In the genomic region with DNA sequence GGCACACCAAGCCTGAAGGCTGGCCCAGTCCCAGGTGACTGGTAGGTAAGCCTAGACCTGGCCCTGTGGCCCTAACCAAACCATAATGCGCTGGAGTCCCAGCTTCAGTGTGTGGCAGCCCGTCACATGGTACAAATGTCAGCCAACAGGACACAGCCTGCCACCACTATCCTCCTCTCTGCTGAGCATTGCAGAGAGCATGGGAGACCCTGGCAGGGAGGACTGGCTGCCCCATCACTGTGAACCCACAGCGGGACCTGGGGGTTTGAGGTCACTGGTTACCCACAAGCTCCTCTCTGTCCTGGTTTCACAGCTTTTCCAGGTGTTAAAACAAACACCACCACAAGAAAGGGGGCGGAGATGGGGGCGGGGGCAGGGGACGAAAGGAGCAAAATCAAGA, we compare ENCODE assay signal across 21 mouse cellular contexts. TPM values are rescaled to one million over a fixed set of nuclear protein-coding genes. Genes with fewer than 3 reads are reported as not detected.
A peak's percentile ranks its signal among the peaks of the same experiment; 100 is the strongest.
DNase-seq lines count a peak whose midpoint lies in the region; ATAC-seq and TF ChIP-seq lines count a peak whose summit lies in the region.
"Had no signal": no experiment of that assay in that cellular context is flagged by ENCODE, and none has a peak within 500 bp of the region (broad histone marks: within the 10 kb centered on the region; RNA-seq: fewer than 3 reads in every experiment).

No protein-coding gene starts in this region.

- peaks cover 3% of the 10 kb centered on the region for H3K9me3 ChIP-seq in CH12.LX (replicated peaks; ENCODE audit: low read length)
- H3K9me3 ChIP-seq in kidney, embryonic 14.5 days (ENCODE audit: control insufficient read depth, low read length) = no peaks in the 10 kb centered on the region
- H3K9me3 ChIP-seq: embryonic facial prominence, embryonic 15.5 days; forebrain, embryonic 10.5 days; forebrain, embryonic 15.5 days had no signal

- intact Hi-C loops in left cerebral cortex, postnatal 10 days (cut with DNase I) = no loop called here

- WGBS in kidney, embryonic 14.5 days = 14% methylated on average over 6 of the region's 6 CpGs

- H3K4me2 ChIP-seq in CH12.LX (ENCODE audit: insufficient read depth, low read depth, poor library complexity, severe bottlenecking) = no peak overlapping the region
- no peak overlapping the region for H3K4me2 ChIP-seq in kidney, embryonic 14.5 days (replicated peaks; ENCODE audit: low read depth, low read length)
- H3K4me2 ChIP-seq: embryonic facial prominence, embryonic 15.5 days; forebrain, embryonic 15.5 days; heart, embryonic 11.5 days had no signal

- no peak overlapping the region for H3K27ac ChIP-seq in CH12.LX (ENCODE audit: insufficient read depth, low read depth)
- no peak overlapping the region for H3K27ac ChIP-seq in kidney, embryonic 14.5 days (ENCODE audit: low read depth, low read length)
- H3K27ac ChIP-seq: embryonic facial prominence, embryonic 15.5 days; forebrain, embryonic 10.5 days; forebrain, embryonic 15.5 days; heart, adult 2 months had no signal

- no peak overlapping the region for H3K9ac ChIP-seq in CH12.LX (ENCODE audit: insufficient read depth, low read depth)
- H3K9ac ChIP-seq in kidney, embryonic 14.5 days (ENCODE audit: low read depth, low read length) = no peak overlapping the region
- H3K9ac ChIP-seq: embryonic facial prominence, embryonic 15.5 days; forebrain, embryonic 15.5 days had no signal

- 0 out of 2 replicates have a peak, but pooled peaks cover 3% of the 10 kb centered on the region for H3K79me2 ChIP-seq in CH12.LX (replicated peaks; ENCODE audit: control insufficient read depth, extremely low read depth, insufficient read depth, poor library complexity, severe bottlenecking)

- no peaks in the 10 kb centered on the region for H3K27me3 ChIP-seq in CH12.LX (replicated peaks)
- no peaks in the 10 kb centered on the region for H3K27me3 ChIP-seq in kidney, embryonic 14.5 days (ENCODE audit: control insufficient read depth, insufficient read depth, low read length)
- H3K27me3 ChIP-seq: embryonic facial prominence, embryonic 15.5 days; forebrain, embryonic 15.5 days had no signal

- dilution Hi-C loops in CH12.LX (cut with MboI; ENCODE audit: extremely low pct_ligation_motif_present, extremely low pct_unique_long_range_greater_than_20kb, low sequenced_read_pairs) = no loop called here

- TF ChIP-seq CTCF in CH12.LX (conservative IDR thresholded peaks at IDR 0.05 in 1 of 2, IDR thresholded peaks at IDR 0.05 in 1 of 2; ENCODE audit: low read depth in 2 of 2, low read length in 2 of 2) = no peak

- H3K36me3 ChIP-seq in CH12.LX (replicated peaks in 1 of 2; ENCODE audit: control insufficient read depth in 1 of 2, insufficient read depth in 1 of 2, low read length in 1 of 2) = peaks cover 0 to 1% of the 10 kb centered on the region in 2 experiments
- H3K36me3 ChIP-seq in kidney, embryonic 14.5 days (ENCODE audit: control insufficient read depth, insufficient read depth, low read length) = no peaks in the 10 kb centered on the region
- H3K36me3 ChIP-seq: embryonic facial prominence, embryonic 15.5 days; forebrain, embryonic 10.5 days; forebrain, embryonic 15.5 days had no signal

- peak; percentile 65 for DNase-seq in CD4-positive helper T cell, adult 2 months (ENCODE audit: low read depth, low spot score)
- no peak for DNase-seq in CH12.LX (ENCODE audit: extremely low read depth)
- peak; percentile 74 for DNase-seq in thymus, postnatal 0 days (ENCODE audit: low spot score)
- DNase-seq in thymus, postnatal 4 days = peak; percentile 58
- no peak for DNase-seq in left cerebral cortex, postnatal 10 days (ENCODE audit: extremely low spot score in 1 of 2, low spot score in 2 of 2)
- DNase-seq: adrenal gland, postnatal 10 days; cerebellum, adult 11 months; cerebellum, adult 8-10 months; cerebellum, postnatal 14 days; embryo, embryonic 11 days; gastrocnemius, postnatal 10 days; heart, adult 2 months; heart, postnatal 36 days had no signal

- TF ChIP-seq EP300 in CH12.LX (IDR thresholded peaks at IDR 0.05; ENCODE audit: low read length) = no peak

- ATAC-seq in kidney, embryonic 14.5 days (ENCODE audit: low FRiP score, low TSS enrichment) = no peak
- ATAC-seq: CD4-positive, CD25-positive, alpha-beta regulatory T cell, adult 4 months; forebrain, embryonic 15.5 days; hindbrain, embryonic 16.5 days had no signal

- TF ChIP-seq RAD21 in CH12.LX (IDR thresholded peaks at IDR 0.05; ENCODE audit: low read depth, low read length) = no peak

- in situ Hi-C loops in CH12.LX (cut with MboI; ENCODE audit: low pct_ligation_motif_present, low pct_unique_long_range_greater_than_20kb, low sequenced_read_pairs) = no loop called here

- no peak for TF ChIP-seq POLR2A in CH12.LX (IDR thresholded peaks at IDR 0.05; ENCODE audit: low read depth, low read length)

- H3K4me1 ChIP-seq in CH12.LX (ENCODE audit: control insufficient read depth in 1 of 2, insufficient read depth in 2 of 2) = peaks cover 12 to 46% of the 10 kb centered on the region in 2 experiments
- 0 out of 2 replicates have a peak, but pooled peaks cover 3% of the 10 kb centered on the region for H3K4me1 ChIP-seq in kidney, embryonic 14.5 days (ENCODE audit: control insufficient read depth, insufficient read depth, low read length)
- H3K4me1 ChIP-seq: embryonic facial prominence, embryonic 15.5 days; forebrain, embryonic 15.5 days had no signal

- H3K4me3 ChIP-seq in CH12.LX (replicated peaks in 1 of 3; ENCODE audit: low read depth in 2 of 3, low read length in 2 of 3, poor library complexity in 1 of 3) = no peak overlapping the region
- H3K4me3 ChIP-seq in kidney, embryonic 14.5 days (ENCODE audit: low read length) = no peak overlapping the region
- H3K4me3 ChIP-seq: embryonic facial prominence, embryonic 15.5 days; erythroblast, embryonic 14.5 days; forebrain, embryonic 10.5 days; forebrain, embryonic 15.5 days; heart, adult 2 months had no signal

TF ChIP-seq in CH12.LX, 34 proteins besides CTCF, POLR2A, EP300 and RAD21:
- TF ChIP-seq POLR2AphosphoS2 (IDR thresholded peaks at IDR 0.05; ENCODE audit: low read depth, low read length) = no peak
- no peak for TF ChIP-seq NELFE (IDR thresholded peaks at IDR 0.05; ENCODE audit: low read depth, low read length)
- peak; percentile 32 for TF ChIP-seq USF1 (IDR thresholded peaks at IDR 0.05; ENCODE audit: low read depth, low read length)
- no peak for TF ChIP-seq MAX (IDR thresholded peaks at IDR 0.05; ENCODE audit: low read length)
- TF ChIP-seq SIN3A (IDR thresholded peaks at IDR 0.05; ENCODE audit: low read length) = no peak; the same call in 1 of the 2 replicates
- 0 out of 2 replicates have a peak, but pooled peaks have one; percentile 26 for TF ChIP-seq MAFK (IDR thresholded peaks at IDR 0.05; ENCODE audit: insufficient replicate concordance, low read length)
- TF ChIP-seq KAT2A (IDR thresholded peaks at IDR 0.05; ENCODE audit: insufficient replicate concordance, low read length) = no peak
- no peak for TF ChIP-seq RCOR1 (conservative IDR thresholded peaks at IDR 0.05; ENCODE audit: low read depth, low read length)
- TF ChIP-seq TCF12 (IDR thresholded peaks at IDR 0.05; ENCODE audit: low read depth, low read length) = no peak
- no peak for TF ChIP-seq ZMIZ1 (IDR thresholded peaks at IDR 0.05; ENCODE audit: low read depth, low read length)
- no peak for TF ChIP-seq MXI1 (IDR thresholded peaks at IDR 0.05; ENCODE audit: low read depth, low read length)
TF ChIP-seq in CH12.LX: peak in this region for 2.

RNA-seq across cellular contexts. Expression of gene Cass4, which starts 3.3 kb away (rescaled TPM):
- total RNA-seq in CH12.LX (2012; rRNA removed) (3.8 and 5.3 TPM in 2 replicates), CH12.LX (2014; rRNA removed) (2.9 and 3.3 TPM in 2 replicates)
- 3.7 and 3.8 TPM in 2 replicates for polyA plus RNA-seq in CH12.LX (2012; ENCODE audit: insufficient read length, low read depth)
- 2.3 and 2.4 TPM in 2 replicates for polyA plus RNA-seq in thymus, postnatal 0 days (2015; fragmentation: Nextera tagmentation; extraction: Ambion mirVana)
- under 1 TPM; 0.47 to 0.59 TPM for total RNA-seq in left cerebral cortex, postnatal 10 days (2021)
- polyA plus RNA-seq in kidney, embryonic 14.5 days (2014; fragmentation: Nextera tagmentation; extraction: Ambion mirVana) = 0.19 and 0.57 TPM in 2 replicates
- polyA plus RNA-seq: erythroblast, embryonic 14.5 days had no signal

RNA-seq across cellular contexts. Expression of gene Cstf1, which starts 19.9 kb away (rescaled TPM):
- total RNA-seq in CH12.LX (2012; rRNA removed) (44.2 and 52.1 TPM in 2 replicates), CH12.LX (2014; rRNA removed) (59.0 and 62.1 TPM in 2 replicates)
- polyA plus RNA-seq in CH12.LX (2012; ENCODE audit: insufficient read length, low read depth) = 49.6 and 53.2 TPM in 2 replicates
- 48.5 and 55.2 TPM in 2 replicates for polyA plus RNA-seq in thymus, postnatal 0 days (2015; fragmentation: Nextera tagmentation; extraction: Ambion mirVana)
- total RNA-seq in left cerebral cortex, postnatal 10 days (2021) = 10 to 100 TPM; 25.8 to 28.5 TPM
- polyA plus RNA-seq in kidney, embryonic 14.5 days (2014; fragmentation: Nextera tagmentation; extraction: Ambion mirVana) = 35.1 and 49.5 TPM in 2 replicates

RNA-seq across cellular contexts. Expression of gene Aurka, which starts 20.0 kb away (rescaled TPM):
- total RNA-seq in CH12.LX (2012; rRNA removed) (88.6 and 103 TPM in 2 replicates), CH12.LX (2014; rRNA removed) (73.6 and 84.4 TPM in 2 replicates)
- polyA plus RNA-seq in CH12.LX (2012; ENCODE audit: insufficient read length, low read depth) = 113 and 128 TPM in 2 replicates
- polyA plus RNA-seq in thymus, postnatal 0 days (2015; fragmentation: Nextera tagmentation; extraction: Ambion mirVana) = 107 and 108 TPM in 2 replicates
- total RNA-seq in left cerebral cortex, postnatal 10 days (2021) = 1 to 10 TPM; 3.3 to 3.8 TPM
- 126 and 136 TPM in 2 replicates for polyA plus RNA-seq in kidney, embryonic 14.5 days (2014; fragmentation: Nextera tagmentation; extraction: Ambion mirVana)

RNA-seq across cellular contexts. Expression of gene Fam210b, which starts 45.0 kb away (rescaled TPM):
- total RNA-seq in CH12.LX (2012; rRNA removed) (1.1 and 1.5 TPM in 2 replicates), CH12.LX (2014; rRNA removed) (0.58 and 0.68 TPM in 2 replicates)
- 1.1 and 1.2 TPM in 2 replicates for polyA plus RNA-seq in CH12.LX (2012; ENCODE audit: insufficient read length, low read depth)
- polyA plus RNA-seq in thymus, postnatal 0 days (2015; fragmentation: Nextera tagmentation; extraction: Ambion mirVana) = 4.9 and 5.1 TPM in 2 replicates
- total RNA-seq in left cerebral cortex, postnatal 10 days (2021) = 10 to 100 TPM; 15.3 to 15.5 TPM
- polyA plus RNA-seq in kidney, embryonic 14.5 days (2014; fragmentation: Nextera tagmentation; extraction: Ambion mirVana) = 6.5 and 7.1 TPM in 2 replicates

RNA-seq across cellular contexts. Expression of gene Rtf2, which starts 50.0 kb away (rescaled TPM):
- total RNA-seq in CH12.LX (2012; rRNA removed) (61.4 and 66.6 TPM in 2 replicates), CH12.LX (2014; rRNA removed) (58.5 and 60.3 TPM in 2 replicates)
- polyA plus RNA-seq in CH12.LX (2012; ENCODE audit: insufficient read length, low read depth) = 72.9 and 90.2 TPM in 2 replicates
- 132 and 144 TPM in 2 replicates for polyA plus RNA-seq in thymus, postnatal 0 days (2015; fragmentation: Nextera tagmentation; extraction: Ambion mirVana)
- 10 to 100 TPM; 62.7 to 68.2 TPM for total RNA-seq in left cerebral cortex, postnatal 10 days (2021)
- 64.0 and 74.4 TPM in 2 replicates for polyA plus RNA-seq in kidney, embryonic 14.5 days (2014; fragmentation: Nextera tagmentation; extraction: Ambion mirVana)

Comparison
In these comparisons a context has a peak if more than half of its experiments do, and no peak if none do; other contexts are left out.
1. DNase-seq: peak in CD4-positive helper T cell, adult 2 months (single experiment), thymus, postnatal 0 days (single experiment) and thymus, postnatal 4 days (single experiment); none in CH12.LX (single experiment) and left cerebral cortex, postnatal 10 days (0 of 2).